Mouse (Mus musculus) cerebellum, adult 2 months (tissue): ENCODE results near the gene Fblim1.
"Not testable (repeated sequence)": the region's sequence is repeated elsewhere in the genome, so short reads cannot be mapped to it uniquely, and the experiment has no call there.

Source experiments
- CTCF ChIP-seq: fragments of 200-500 bp; IDR thresholded peaks from 2 replicates; pipeline ENCODE4 v1.5.1; 2011; ENCODE audit warnings: low read depth, mild to moderate bottlenecking, control low read depth, low read length, moderate library complexity, borderline replicate concordance; ENCODE audit not compliant: insufficient read depth
- POLR2A ChIP-seq: fragments of 200-500 bp; IDR thresholded peaks from 2 replicates; pipeline ENCODE4 v1.6.1; 2011; ENCODE audit warnings: low read length, control low read depth, borderline replicate concordance; ENCODE audit not compliant: insufficient read depth

GRCm38 (mm10) chr4:141554255-141554865, 51.5 kb downstream of the Fblim1 start:
- not testable (repeated sequence) for TF ChIP-seq CTCF, POLR2A
